Mouse (Mus musculus) limb, embryonic 13.5 days (tissue): ENCODE measurements at regions not wholly inside any gene's neighbourhood (a gene's known extent, or its start where the extent isn't known, plus 50 kb on each side); places are given as distances from the start of the nearest gene placed in this dataset.
"Not testable (repeated sequence)": the region's sequence is repeated elsewhere in the genome, so short reads cannot be mapped to it uniquely, and the experiment has no call there.

Experiments used
- ATAC-seq: fragments of 200-750 bp; cut with Nextera tagmentation; 2 replicates; pipeline ENCODE4 v1.8.0; 2017; ENCODE audit warnings: low read depth, moderate number of reproducible peaks, moderate TSS enrichment; ENCODE audit not compliant: low FRiP score
- H3K27ac ChIP-seq: fragments of 300-500 bp; sonication (generic); 2 replicates; pipeline ENCODE4 v1.5.1; 2015; ENCODE audit warnings: inconsistent platforms, mild to moderate bottlenecking, moderate library complexity
- H3K27me3 ChIP-seq: fragments of 300-500 bp; sonication (generic); 2 replicates; pipeline ENCODE4 v1.6.1; 2015; ENCODE audit warnings: mild to moderate bottlenecking, inconsistent platforms
- H3K36me3 ChIP-seq: fragments of 300-500 bp; sonication (generic); 2 replicates; pipeline ENCODE4 v1.6.1; 2015; ENCODE audit warnings: inconsistent platforms, mild to moderate bottlenecking, moderate library complexity
- H3K4me1 ChIP-seq: fragments of 300-500 bp; sonication (generic); 2 replicates; pipeline ENCODE4 v1.6.1; 2015; ENCODE audit warnings: inconsistent platforms
- H3K4me2 ChIP-seq: fragments of 300-500 bp; sonication (generic); replicated peaks from 2 replicates; pipeline ENCODE4 v1.6.1; 2015; ENCODE audit warnings: inconsistent platforms, mild to moderate bottlenecking, moderate library complexity
- H3K4me3 ChIP-seq: fragments of 300-500 bp; sonication (generic); 2 replicates; pipeline ENCODE4 v1.5.1; 2015; ENCODE audit warnings: moderate library complexity, mild to moderate bottlenecking, inconsistent platforms
- H3K9ac ChIP-seq: fragments of 300-500 bp; sonication (generic); 2 replicates; pipeline ENCODE4 v1.6.1; 2015; ENCODE audit warnings: mild to moderate bottlenecking, inconsistent platforms
- H3K9me3 ChIP-seq: fragments of 300-500 bp; sonication (generic); 2 replicates; pipeline ENCODE4 v1.6.1; 2016; ENCODE audit warnings: inconsistent platforms
- WGBS: fragments of 180-500 bp; shearing (Covaris S2); methylation state at CpG from one replicate; pipeline ENCODE4 v1.1.7; 2015; 5-methylcytosine and 5-hydroxymethylcytosine counted together

GRCm38 (mm10) chr13:111911071-111911470, 102.3 kb upstream of the Map3k1 start:
- no peak overlapping the region for H3K9ac ChIP-seq
- no peak for ATAC-seq
- no peaks in the 10 kb centered on the region for H3K27me3 ChIP-seq
- H3K27ac ChIP-seq = no peak overlapping the region
- 87% methylated on average over 5 of the region's 5 CpGs for WGBS
- H3K4me1 ChIP-seq = no peaks in the 10 kb centered on the region
- H3K9me3 ChIP-seq = 0 out of 2 replicates have a peak, but pooled peaks cover 3% of the 10 kb centered on the region
- H3K36me3 ChIP-seq = no peaks in the 10 kb centered on the region
- H3K4me2 ChIP-seq = no peak overlapping the region
- H3K4me3 ChIP-seq = no peak overlapping the region

GRCm38 (mm10) chr13:111911661-111912312, 103.0 kb upstream of the Map3k1 start:
- Histone ChIP-seq H3K36me3 (no peaks in the 10 kb centered on the region), H3K9ac (no peak overlapping the region), H3K27me3 (no peaks in the 10 kb centered on the region), H3K27ac (no peak overlapping the region), H3K4me3 (no peak overlapping the region), H3K9me3 (0 out of 2 replicates have a peak, but pooled peaks cover 3% of the 10 kb centered on the region), H3K4me2 (no peak overlapping the region), H3K4me1 (no peaks in the 10 kb centered on the region)
- no peak for ATAC-seq
- WGBS = 77% methylated on average over 11 of the region's 11 CpGs

GRCm38 (mm10) chr13:111914348-111914913, 105.6 kb upstream of the Map3k1 start:
- Histone ChIP-seq H3K4me3 (no peak overlapping the region), H3K9me3 (0 out of 2 replicates have a peak, but pooled peaks cover 3% of the 10 kb centered on the region), H3K4me1 (no peaks in the 10 kb centered on the region), H3K27me3 (no peaks in the 10 kb centered on the region), H3K36me3 (no peaks in the 10 kb centered on the region), H3K27ac (no peak overlapping the region), H3K9ac (no peak overlapping the region), H3K4me2 (no peak overlapping the region)
- ATAC-seq = no peak
- 55% methylated on average over 5 of the region's 5 CpGs for WGBS

- H3K4me1 ChIP-seq, H3K4me3 ChIP-seq, H3K9ac ChIP-seq, H3K4me2 ChIP-seq, H3K27me3 ChIP-seq, H3K27ac ChIP-seq, ATAC-seq, H3K36me3 ChIP-seq: not testable (repeated sequence)
- H3K9me3 ChIP-seq = peaks cover 13% of the 10 kb centered on the region
- WGBS = 75% methylated on average over 11 of the region's 11 CpGs
These were observed 110.6 kb upstream of the Map3k1 start for GRCm38 (mm10) chr13:111919417-111919816.

GRCm38 (mm10) chr13:111920534-111920933, 111.7 kb upstream of the Map3k1 start:
- Histone ChIP-seq H3K36me3 (no peaks in the 10 kb centered on the region), H3K27me3 (no peaks in the 10 kb centered on the region), H3K9me3 (peaks cover 13% of the 10 kb centered on the region), H3K4me3 (no peak overlapping the region), H3K27ac (no peak overlapping the region), H3K4me1 (no peaks in the 10 kb centered on the region), H3K9ac (no peak overlapping the region), H3K4me2 (no peak overlapping the region)
- WGBS = 96% methylated on average over 2 of the region's 2 CpGs
- no peak for ATAC-seq

- no peak overlapping the region for H3K4me3 ChIP-seq
- H3K9me3 ChIP-seq = peaks cover 13% of the 10 kb centered on the region
- no peaks in the 10 kb centered on the region for H3K27me3 ChIP-seq
- 86% methylated on average over 5 of the region's 5 CpGs for WGBS
- no peak overlapping the region for H3K4me2 ChIP-seq
- no peaks in the 10 kb centered on the region for H3K4me1 ChIP-seq
- H3K36me3 ChIP-seq = no peaks in the 10 kb centered on the region
- H3K9ac ChIP-seq = no peak overlapping the region
- ATAC-seq = no peak
- no peak overlapping the region for H3K27ac ChIP-seq
These were observed 112.6 kb upstream of the Map3k1 start for GRCm38 (mm10) chr13:111921142-111922035.

GRCm38 (mm10) chr13:111925349-111925748, 116.6 kb upstream of the Map3k1 start:
- WGBS = 94% methylated on average over 7 of the region's 7 CpGs
- Histone ChIP-seq H3K4me2 (no peak overlapping the region), H3K9ac (no peak overlapping the region), H3K4me1 (no peaks in the 10 kb centered on the region), H3K36me3 (no peaks in the 10 kb centered on the region), H3K4me3 (no peak overlapping the region), H3K9me3 (peaks cover 13% of the 10 kb centered on the region), H3K27me3 (no peaks in the 10 kb centered on the region), H3K27ac (no peak overlapping the region)
- no peak for ATAC-seq

- Histone ChIP-seq H3K9ac (no peak overlapping the region), H3K4me2 (no peak overlapping the region), H3K27ac (no peak overlapping the region), H3K9me3 (peaks cover 12% of the 10 kb centered on the region), H3K4me3 (no peak overlapping the region), H3K4me1 (no peaks in the 10 kb centered on the region), H3K36me3 (no peaks in the 10 kb centered on the region), H3K27me3 (no peaks in the 10 kb centered on the region)
- no peak for ATAC-seq
- 80% methylated on average over 8 of the region's 8 CpGs for WGBS
These were observed 118.0 kb upstream of the Map3k1 start for GRCm38 (mm10) chr13:111926801-111927200.

GRCm38 (mm10) chr13:111927489-111927888, 118.7 kb upstream of the Map3k1 start:
- peaks cover 5% of the 10 kb centered on the region for H3K9me3 ChIP-seq
- no peak overlapping the region for H3K4me2 ChIP-seq
- no peak overlapping the region for H3K27ac ChIP-seq
- ATAC-seq = no peak
- no peaks in the 10 kb centered on the region for H3K4me1 ChIP-seq
- no peak overlapping the region for H3K4me3 ChIP-seq
- WGBS = 77% methylated on average over 3 of the region's 3 CpGs
- H3K27me3 ChIP-seq = no peaks in the 10 kb centered on the region
- no peak overlapping the region for H3K9ac ChIP-seq
- no peaks in the 10 kb centered on the region for H3K36me3 ChIP-seq

- no peaks in the 10 kb centered on the region for H3K27me3 ChIP-seq
- no peak for ATAC-seq
- no peaks in the 10 kb centered on the region for H3K9me3 ChIP-seq
- no peak overlapping the region for H3K4me2 ChIP-seq
- no peaks in the 10 kb centered on the region for H3K36me3 ChIP-seq
- no peak overlapping the region for H3K27ac ChIP-seq
- H3K4me1 ChIP-seq = no peaks in the 10 kb centered on the region
- H3K9ac ChIP-seq = no peak overlapping the region
- 88% methylated on average over 9 of the region's 9 CpGs for WGBS
- no peak overlapping the region for H3K4me3 ChIP-seq
These were observed 120.1 kb upstream of the Map3k1 start for GRCm38 (mm10) chr13:111928636-111929544.

- Histone ChIP-seq H3K36me3 (no peaks in the 10 kb centered on the region), H3K27me3 (no peaks in the 10 kb centered on the region), H3K4me1 (no peaks in the 10 kb centered on the region), H3K4me3 (no peak overlapping the region), H3K9me3 (no peaks in the 10 kb centered on the region), H3K27ac (no peak overlapping the region), H3K9ac (no peak overlapping the region), H3K4me2 (no peak overlapping the region)
- 72% methylated on average over 1 of the region's 1 CpGs for WGBS
- no peak for ATAC-seq
These were observed 121.1 kb upstream of the Map3k1 start for GRCm38 (mm10) chr13:111929908-111930307.
